ENCODE assay signal across 8 mouse cellular contexts in the genomic region with DNA sequence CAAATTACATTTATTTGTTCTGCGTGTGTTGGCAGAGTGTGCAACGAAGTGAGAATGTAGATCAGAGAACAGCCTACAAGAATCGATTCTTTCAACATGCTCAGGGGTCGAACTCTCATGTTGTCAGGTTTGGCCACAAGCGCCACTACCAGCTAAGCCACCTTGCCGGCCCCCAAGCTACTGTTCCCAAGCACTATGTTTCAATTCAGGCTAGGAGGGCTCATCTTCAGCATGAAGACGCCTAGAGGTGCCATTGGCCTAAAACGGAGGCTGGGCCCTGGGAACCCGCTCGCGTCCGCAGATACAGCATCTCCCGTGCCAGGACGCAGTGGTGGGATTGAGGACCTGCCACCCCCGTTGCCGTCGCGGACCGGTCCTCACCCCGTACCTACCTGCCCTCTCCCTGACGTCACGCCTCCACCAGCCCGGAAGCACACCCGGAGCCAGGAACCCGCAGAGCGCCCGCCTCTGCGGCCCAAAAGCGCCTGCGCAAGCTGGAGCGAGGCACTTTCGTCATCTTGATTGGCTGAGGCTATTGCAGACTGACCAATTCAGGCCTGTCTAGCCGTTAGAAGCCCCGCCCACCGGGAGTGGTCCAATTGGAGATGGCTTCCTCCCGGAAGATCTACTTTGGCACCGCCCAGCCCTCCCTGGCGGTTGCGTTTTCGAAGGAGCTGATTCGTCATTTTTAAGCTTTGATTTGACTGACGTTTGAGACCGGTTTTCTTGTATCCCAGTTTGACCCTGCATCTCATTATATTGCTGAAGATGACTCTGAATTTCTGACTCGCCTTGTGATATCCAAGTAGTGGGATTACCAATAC. TPM values are rescaled to one million over a fixed set of nuclear protein-coding genes. Genes with fewer than 3 reads are reported as not detected.
A peak's percentile ranks its signal among the peaks of the same experiment; 100 is the strongest.
DNase-seq lines count a peak whose midpoint lies in the region; ATAC-seq and TF ChIP-seq lines count a peak whose summit lies in the region.

Gene Ccdc130, minus strand, starts transcription at position 431 of the 824 bp plus-strand sequence.

- DNase-seq in gastrocnemius, adult 8-10 months (ENCODE audit: low spot score in 2 of 2) = peak; percentile 99 to 100
- peak; percentile 98 for DNase-seq in hindlimb bud, embryonic 11.5 days (ENCODE audit: extremely low spot score, low read depth, low spot score)
- peak; percentile 93 to 100 for DNase-seq in left cerebral cortex, adult 8-10 months (ENCODE audit: low spot score in 2 of 2)
- DNase-seq in right cerebral cortex, postnatal 10 days (ENCODE audit: low spot score in 2 of 2) = peak; percentile 100
- DNase-seq in urinary bladder, postnatal 25 days (ENCODE audit: low spot score) = peak; percentile 99

- peaks cover 48% of the 10 kb centered on the region for H3K36me3 ChIP-seq in megakaryocyte, embryonic 14.5 days (replicated peaks; ENCODE audit: low read length)

- peak; percentile 99 for ATAC-seq in activated CD4-positive, CD25-positive, alpha-beta regulatory T cell, adult 4 months

- H3K4me3 ChIP-seq in cortical plate, adult 2 months (ENCODE audit: insufficient read depth, low read length) = peak within 1 kb of the TSS; percentile 81
- H3K4me3 ChIP-seq in megakaryocyte, embryonic 14.5 days (replicated peaks) = peak within 1 kb of the TSS; percentile 91

- peaks cover 4% of the 10 kb centered on the region; the same call in 1 of the 2 replicates for H3K4me1 ChIP-seq in cortical plate, adult 2 months (ENCODE audit: control insufficient read depth, insufficient read depth, low read length)
- peaks cover 93% of the 10 kb centered on the region for H3K4me1 ChIP-seq in megakaryocyte, embryonic 14.5 days

- peak; percentile 90; the same call in 1 of the 2 replicates for TF ChIP-seq POLR2A in cortical plate, adult 2 months (IDR thresholded peaks at IDR 0.05; ENCODE audit: extremely low read depth, insufficient read depth, low read length)

- H3K27me3 ChIP-seq in megakaryocyte, embryonic 14.5 days (replicated peaks) = no peaks in the 10 kb centered on the region

- H3K27ac ChIP-seq in cortical plate, adult 2 months (ENCODE audit: insufficient read depth, low read length) = peak within 1 kb of the TSS; percentile 73

- TF ChIP-seq CTCF in cortical plate, adult 2 months (IDR thresholded peaks at IDR 0.05; ENCODE audit: extremely low read depth, insufficient read depth, low read length) = no peak

- H3K9me3 ChIP-seq in megakaryocyte, embryonic 14.5 days = no peaks in the 10 kb centered on the region

RNA-seq across cellular contexts. Expression of gene Ccdc130, which starts in this region (rescaled TPM):
- polyA plus RNA-seq in activated CD4-positive, CD25-positive, alpha-beta regulatory T cell, adult 4 months (2017; shearing (Covaris generic)) = 10 to 100 TPM; 32.2 to 45.4 TPM
- polyA plus RNA-seq in cortical plate, adult 2 months (2012; rRNA removed) = 42.5 and 45.4 TPM in 2 replicates
- total RNA-seq in gastrocnemius, adult 8-10 months (2022) = 1 to 10 TPM; 4.7 to 8.2 (median 5.8) TPM
- 10 to 100 TPM; 24.6 to 29.7 (median 27.8) TPM for total RNA-seq in left cerebral cortex, adult 8-10 months (2022)
- 4.8 and 20.9 TPM in 2 replicates for polyA plus RNA-seq in megakaryocyte, embryonic 14.5 days (2012; ENCODE audit: insufficient read depth, low replicate concordance)

Comparison
In these comparisons a context has a peak if more than half of its experiments do, and no peak if none do; other contexts are left out.
1. Peak in every context shown above with its lines: DNase-seq, ATAC-seq, H3K4me3 ChIP-seq and H3K27ac ChIP-seq.